Mouse (Mus musculus) gonadal fat pad, adult 2 months (tissue): Measurements from ENCODE around the gene Olfr93. TPM values are rescaled to one million over a fixed set of nuclear protein-coding genes. Genes with fewer than 3 reads are reported as not detected.
"Not testable (repeated sequence)": the region's sequence is repeated elsewhere in the genome, so short reads cannot be mapped to it uniquely, and the experiment has no call there.

Experiments used
- DNase-seq: peaks from one replicate; pipeline ENCODE4 v3.0.0-alpha.2; 2012; ENCODE audit warnings: low read depth
- polyA plus RNA-seq: library from polyadenylated mRNA; depleted of rRNA; stranded (reverse); fragments of >200 nt; gene quantifications from 2 replicates; pipeline ENCODE4 v1.2.3, GENCODE M21; 2012; rRNA removed

Olfr93 gene
- polyA plus RNA-seq: not detected in 2 replicates

DNA sequence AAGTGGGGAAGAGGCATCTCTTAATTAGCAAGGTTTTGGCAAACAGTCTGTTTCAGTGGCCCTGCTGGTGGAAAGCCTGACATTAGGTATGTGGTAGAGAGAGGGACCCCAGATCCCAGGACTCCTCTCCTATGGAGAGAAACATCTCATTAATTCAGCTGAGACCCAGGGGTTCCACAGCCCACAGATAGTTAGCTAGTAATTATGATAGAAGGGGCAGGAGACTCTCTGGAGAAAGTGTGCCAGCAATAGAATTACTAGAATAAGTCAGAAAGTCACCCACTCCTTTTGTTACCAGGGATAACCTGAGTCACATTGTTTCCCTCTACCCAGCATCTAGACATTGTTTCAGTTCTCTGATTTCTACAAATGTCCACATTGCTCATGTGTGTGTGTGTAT lies at the start of gene Olfr93:
TSS of gene Olfr93 (minus strand) at position 101 of the 400 bp plus-strand sequence.
- DNase-seq: no peak

DNA sequence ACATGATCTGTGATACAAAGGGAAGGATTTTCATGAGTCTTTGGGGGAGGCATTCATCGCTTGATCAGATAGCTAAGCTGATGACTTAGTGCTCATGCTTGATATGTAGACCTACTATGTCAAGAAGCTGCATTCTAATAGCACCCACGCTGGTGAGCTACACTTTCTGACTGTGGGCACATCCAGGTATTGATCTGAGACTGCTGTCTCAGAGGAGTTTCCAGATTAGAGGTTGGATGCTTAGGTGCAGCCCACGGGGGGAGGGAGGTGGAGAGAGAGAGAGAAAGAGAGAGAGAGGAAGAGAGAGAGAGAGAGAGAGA lies 42.6 kb upstream of the Olfr93 start:
- no peak for DNase-seq

DNA sequence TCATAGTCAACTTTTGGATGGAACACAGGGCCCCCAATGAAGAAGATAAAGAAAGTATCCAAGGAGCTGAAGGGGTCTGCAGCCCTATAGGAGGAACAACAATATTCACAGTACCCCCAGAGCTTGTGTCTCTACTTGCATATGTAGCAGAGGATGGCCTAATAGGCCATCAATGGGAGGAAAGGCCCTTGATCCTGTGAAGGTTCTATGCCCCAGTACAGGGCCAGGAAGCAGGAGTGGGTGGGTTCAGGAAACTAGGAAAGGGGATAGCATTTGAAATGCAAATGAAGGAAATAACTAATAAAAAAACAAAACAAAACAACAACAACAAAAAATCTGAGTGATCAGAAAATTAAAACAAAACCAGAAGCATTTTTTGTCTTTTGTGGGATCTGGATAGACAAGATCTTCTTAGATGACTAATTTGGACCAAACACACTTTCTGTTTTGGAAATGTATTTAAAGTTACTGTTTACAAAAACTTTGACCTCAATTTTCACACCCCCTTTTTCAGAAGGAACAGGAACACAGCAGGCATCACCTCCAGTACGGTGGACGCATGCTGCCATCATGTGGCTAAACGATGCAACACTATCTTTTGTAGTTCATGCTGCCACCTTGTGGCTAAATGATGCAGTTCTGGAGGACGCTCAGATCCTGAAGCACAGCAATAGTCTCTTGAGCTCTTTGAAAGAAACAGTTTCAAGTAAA lies 42.1 kb upstream of the Olfr93 start:
- no peak for DNase-seq

DNA sequence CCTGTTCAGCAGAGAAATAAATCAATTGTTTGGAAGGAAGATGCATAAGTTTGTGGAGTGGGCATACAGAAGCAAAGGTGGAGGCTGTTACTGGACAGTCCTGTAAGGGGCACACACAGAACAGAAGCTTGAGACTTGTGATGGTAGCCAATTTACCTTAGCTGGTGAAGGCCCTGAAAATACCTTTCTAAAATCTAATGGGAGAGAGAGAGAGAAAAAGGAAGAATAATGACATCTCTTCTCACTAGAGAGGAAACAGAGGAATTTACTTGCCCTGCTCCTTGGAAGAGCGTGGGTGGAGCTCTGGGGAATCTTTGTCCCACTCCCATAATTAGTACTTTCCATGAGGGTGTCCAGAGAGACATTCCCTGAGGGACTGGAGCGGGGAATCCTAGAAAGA lies 39.6 kb upstream of the Olfr93 start, which contains the start of gene Olfr94:
TSS of gene Olfr94 (minus strand) at position 101 of the 400 bp plus-strand sequence.
- DNase-seq: no peak

DNA sequence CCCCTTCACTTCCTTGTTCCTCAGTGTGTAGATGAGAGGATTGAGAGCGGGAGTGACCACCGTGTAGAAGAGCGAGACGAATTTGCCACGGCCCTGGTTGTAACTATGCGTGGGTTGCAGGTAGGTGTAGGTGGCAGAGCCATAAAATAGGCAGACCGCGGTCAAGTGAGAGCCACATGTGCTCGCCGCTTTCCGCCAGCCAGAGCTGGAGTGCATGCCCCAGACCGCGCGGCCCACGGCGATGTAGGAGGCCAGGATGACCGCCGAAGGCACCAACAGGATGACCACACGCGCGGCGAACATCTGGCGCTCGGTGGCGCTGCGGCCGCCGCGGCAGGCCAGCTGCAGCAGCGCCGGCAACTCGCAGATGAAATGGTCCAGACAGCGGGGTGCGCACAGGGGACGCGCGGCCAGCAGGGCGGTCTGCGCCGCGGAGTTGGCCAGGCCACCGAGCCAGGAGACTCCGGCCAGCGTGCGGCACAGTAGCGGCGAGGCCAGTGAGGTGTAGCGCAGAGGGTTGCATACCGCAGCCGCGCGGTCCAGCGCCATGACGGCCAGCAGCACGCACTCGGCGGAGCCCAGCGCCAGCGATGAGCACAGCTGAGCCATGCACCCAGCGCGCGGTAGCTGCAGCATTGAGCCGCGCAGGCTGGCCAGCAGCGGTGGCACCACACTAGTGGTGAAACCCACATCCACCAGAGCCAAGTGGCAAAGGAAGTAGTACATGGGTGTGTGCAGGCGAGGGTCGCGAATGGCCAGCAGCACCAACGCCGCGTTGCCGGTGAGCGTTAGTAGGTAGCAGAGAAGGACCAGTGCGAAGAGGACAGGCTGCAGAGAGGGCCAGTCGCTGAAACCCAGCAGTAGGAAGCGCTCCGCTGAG lies 35.8 kb upstream of the Olfr93 start:
- no peak for DNase-seq

DNA sequence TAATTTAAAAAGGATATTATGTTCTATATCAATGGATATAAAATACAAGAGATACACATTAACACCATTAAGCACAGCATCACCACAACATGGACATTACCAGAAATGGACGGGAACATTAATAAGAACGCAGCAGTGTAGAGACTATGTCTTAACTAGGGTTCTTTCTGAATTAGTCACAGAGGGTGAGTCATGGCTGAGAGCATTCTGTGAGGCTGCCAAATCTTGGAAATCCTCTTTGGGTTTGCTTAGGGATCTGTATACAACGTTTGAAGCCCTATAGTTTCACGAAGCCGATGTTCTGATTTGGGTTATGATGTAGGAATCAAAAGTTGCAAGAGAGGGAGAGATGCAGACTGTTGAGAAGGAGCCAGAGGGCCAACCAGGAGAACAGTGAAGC lies 33.5 kb upstream of the Olfr93 start:
- no peak for DNase-seq

DNA sequence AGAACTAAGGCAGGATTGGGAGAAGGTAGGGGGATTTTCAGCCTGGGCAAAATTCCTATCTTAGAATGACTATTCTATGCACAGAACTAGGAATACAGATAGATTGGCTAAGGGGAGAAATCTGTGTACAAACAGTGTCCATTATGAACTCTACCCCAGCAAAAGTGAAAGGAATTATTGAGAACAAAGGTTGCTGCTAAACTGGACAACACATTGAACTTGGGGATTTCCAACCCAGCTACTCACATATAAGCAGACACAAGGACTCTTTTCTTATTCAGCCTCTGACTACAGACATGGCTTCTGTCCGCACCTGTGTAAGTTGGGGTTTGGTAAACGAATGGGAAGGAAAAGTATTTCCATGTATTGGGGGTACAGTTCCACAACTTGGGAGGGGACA lies 32.4 kb upstream of the Olfr93 start, which contains the start of gene Ubd:
TSS of gene Ubd (plus strand) at position 237 of the 400 bp plus-strand sequence.
- DNase-seq: no peak

DNA sequence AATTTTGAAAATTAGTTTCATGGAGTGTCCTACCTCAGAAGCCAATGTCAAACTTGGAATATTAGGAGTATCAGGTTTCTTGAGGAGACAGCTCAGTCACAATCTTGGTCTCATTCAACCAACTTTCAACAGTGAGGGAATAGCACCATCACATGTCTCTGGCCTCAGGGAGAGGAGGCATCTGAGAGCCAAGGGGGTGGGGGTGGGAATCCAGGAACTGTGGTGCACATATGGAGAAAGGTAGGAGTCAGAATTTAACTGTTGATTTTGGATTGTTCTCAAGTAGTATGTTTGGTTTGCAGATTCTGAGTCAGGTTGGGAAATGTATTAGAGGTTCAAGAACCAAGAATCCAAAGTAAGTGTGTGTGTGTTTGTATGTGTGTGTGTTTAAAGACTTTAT lies 31.7 kb upstream of the Olfr93 start:
- DNase-seq: no peak

DNA sequence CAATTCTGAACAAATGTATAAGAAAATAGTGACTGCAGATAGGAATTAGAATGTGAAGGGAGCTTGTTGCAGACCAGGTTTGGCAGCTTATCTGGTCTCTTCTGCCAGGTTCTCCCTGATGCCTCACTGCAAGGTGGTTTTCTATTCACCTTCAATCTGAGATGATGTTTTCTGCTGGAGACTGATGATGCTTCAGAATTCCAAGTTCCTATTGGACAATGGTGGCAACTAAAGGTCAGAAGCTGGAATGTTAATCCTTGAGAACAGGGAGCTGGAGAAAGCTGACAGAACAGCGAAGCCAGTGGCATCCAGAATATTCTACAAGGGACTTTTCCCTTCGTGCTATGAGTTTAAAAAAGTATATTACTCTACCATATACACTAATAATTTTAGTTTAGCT lies 29.4 kb upstream of the Olfr93 start:
- DNase-seq: no peak

DNA sequence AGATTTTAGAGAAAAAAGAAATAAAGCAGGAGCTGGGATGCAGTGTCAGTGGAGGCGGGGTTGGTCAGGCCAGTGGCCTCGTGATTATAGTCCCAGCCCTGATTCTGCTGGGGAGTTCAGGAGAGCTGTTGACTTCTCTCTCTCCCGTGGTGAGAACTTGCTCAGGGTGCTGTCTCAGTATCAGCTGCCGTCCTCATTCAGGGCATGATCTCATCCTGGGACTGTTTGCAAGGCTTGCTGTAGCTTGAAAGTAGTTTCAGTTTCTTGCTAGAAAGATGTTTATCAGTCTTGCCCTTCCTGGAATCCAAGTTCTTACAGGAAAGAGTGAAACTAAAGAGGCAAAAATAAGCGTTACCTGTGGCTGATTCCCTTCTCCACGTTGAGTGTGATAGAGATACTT lies 24.2 kb upstream of the Olfr93 start:
- DNase-seq: no peak

DNA sequence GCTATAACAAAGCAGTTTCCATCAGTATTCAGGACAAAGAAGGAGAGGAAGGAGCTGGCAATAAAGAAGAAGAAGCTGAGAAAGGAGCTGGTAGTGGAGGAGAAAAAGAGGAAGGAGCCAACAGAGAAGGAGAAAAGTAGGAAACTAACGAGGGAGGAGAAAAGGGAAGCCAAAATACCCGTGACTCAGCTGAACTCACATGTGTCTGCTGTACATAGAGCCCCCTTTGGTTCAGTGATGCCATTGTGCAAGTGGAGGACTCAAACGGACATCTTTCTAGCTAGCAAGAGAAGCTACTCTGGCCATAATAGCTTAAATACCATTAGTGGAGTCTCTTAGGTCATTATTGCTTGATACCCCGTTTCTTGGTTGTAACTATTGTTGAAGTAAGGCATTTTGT lies 29.9 kb downstream of the Olfr93 start:
- not testable (repeated sequence) for DNase-seq

DNA sequence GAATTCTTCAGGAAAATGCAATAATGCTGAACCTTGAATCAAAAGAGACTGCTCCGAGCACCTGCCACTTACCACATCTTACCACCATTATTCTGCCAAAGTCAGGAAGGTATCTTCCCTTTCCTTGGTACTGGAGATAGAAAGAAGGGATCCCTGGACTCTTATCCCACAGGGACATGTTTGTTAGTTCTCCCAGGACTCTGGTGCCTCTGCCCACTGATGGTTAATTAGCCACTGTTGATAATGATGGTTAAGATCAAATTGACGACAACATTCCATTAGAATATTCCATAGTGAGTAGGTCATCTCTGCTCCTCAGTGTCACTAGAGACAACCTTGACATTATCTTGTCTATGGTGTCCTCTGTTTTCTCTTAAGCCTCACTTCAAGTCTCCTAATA lies 41.3 kb downstream of the Olfr93 start, which contains the start of gene Olfr92:
TSS of gene Olfr92 (minus strand) at position 101 of the 400 bp plus-strand sequence.
- no peak for DNase-seq

DNA sequence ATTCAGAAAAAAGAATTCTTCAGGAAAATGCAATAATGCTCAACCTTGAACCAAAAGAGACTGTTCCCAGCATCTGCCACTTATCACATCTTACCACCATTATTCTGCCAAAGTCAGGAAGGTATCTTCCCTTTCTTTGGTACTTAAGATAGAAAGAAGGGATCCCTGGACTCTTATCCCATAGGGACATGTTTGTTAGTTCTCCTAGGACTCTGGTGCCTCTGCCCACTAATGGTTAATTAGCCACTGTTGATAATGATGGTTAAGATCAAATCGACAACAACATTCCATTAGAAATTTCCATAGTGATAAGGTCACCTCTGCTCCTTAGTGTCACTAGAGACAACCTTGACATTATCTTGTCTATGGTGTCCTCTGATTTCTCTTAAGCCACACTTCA lies 63.1 kb downstream of the Olfr93 start, which contains the start of gene Olfr91:
TSS of gene Olfr91 (minus strand) at position 101 of the 400 bp plus-strand sequence.
- DNase-seq: no peak

DNA sequence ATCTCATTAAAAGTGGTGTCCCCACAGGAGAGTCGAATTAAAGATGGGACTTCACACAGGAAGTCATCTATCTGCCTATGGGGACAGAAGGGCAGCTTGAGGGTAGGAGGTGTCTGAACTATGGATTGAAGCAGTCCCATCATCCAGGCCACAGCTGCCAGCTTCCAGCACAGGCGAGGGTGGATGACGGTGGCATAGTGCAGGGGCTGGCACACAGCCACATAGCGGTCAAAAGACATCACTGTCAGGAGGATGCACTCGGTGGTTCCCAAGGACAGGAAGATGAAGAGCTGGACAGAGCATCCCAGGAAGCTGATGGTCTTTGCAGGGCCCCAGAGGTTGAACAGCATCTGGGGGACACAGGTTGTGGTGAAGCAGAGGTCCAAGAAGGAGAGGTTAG lies 68.0 kb downstream of the Olfr93 start:
- DNase-seq: no peak

DNA sequence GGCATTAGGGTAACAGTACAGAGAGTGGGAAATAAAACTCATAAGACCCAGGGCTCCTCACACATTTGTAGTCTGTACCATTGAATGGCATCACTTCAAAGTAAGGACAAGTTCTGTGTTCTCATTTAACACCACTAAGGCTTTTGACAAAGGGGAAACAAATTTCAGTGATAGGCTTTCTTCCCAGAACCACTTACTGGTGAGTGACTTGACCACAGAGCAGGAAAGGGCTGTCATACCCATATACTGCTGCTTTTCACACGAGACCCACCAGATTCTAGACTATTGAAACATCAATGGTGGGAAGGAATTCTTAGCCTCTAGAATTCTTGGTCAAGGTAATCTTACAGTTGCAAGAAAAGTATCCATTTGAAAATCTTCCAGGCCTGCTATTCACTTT lies 69.1 kb downstream of the Olfr93 start:
- no peak for DNase-seq

Other genes with a start within 250 kb of the Olfr93 start
- 1.1 TPM in 2 replicates for gene Rnf39, start 218.6 kb downstream of the Olfr93 start, polyA plus RNA-seq
- 39.7 and 48.5 TPM in 2 replicates for gene Ppp1r11, start 209.8 kb downstream of the Olfr93 start, polyA plus RNA-seq
- 26.1 and 32.9 TPM in 2 replicates for gene Znrd1, start 202.9 kb downstream of the Olfr93 start, polyA plus RNA-seq
- 2.5 and 4.5 TPM in 2 replicates for gene Znrd1as, start 202.9 kb downstream of the Olfr93 start, polyA plus RNA-seq
- gene 2410137M14Rik, start 180.3 kb downstream of the Olfr93 start, polyA plus RNA-seq: not detected in 2 replicates
- 0.16 and 0.18 TPM in 2 replicates for gene H2-M5, start 172.0 kb downstream of the Olfr93 start, polyA plus RNA-seq
- 4.5 and 4.7 TPM in 2 replicates for gene Zfp57, start 160.3 kb downstream of the Olfr93 start, polyA plus RNA-seq
- gene Mog, start 138.1 kb downstream of the Olfr93 start, polyA plus RNA-seq: not detected in 2 replicates
- 17.3 and 21.3 TPM in 2 replicates for gene Gabbr1, start 115.5 kb downstream of the Olfr93 start, polyA plus RNA-seq
- gene Olfr90, start 73.0 kb downstream of the Olfr93 start, polyA plus RNA-seq: not detected in 2 replicates
- gene Olfr91, start 63.2 kb downstream of the Olfr93 start, polyA plus RNA-seq: not detected in 2 replicates
- not detected in 2 replicates for gene Olfr92, start 41.4 kb downstream of the Olfr93 start, polyA plus RNA-seq
- 0.55 and 0.59 TPM in 2 replicates for gene Ubd, start 32.4 kb upstream of the Olfr93 start, polyA plus RNA-seq
- not detected in 2 replicates for gene Olfr94, start 39.5 kb upstream of the Olfr93 start, polyA plus RNA-seq
- not detected in 2 replicates for gene Olfr95, start 51.6 kb upstream of the Olfr93 start, polyA plus RNA-seq
- gene Olfr96, start 58.7 kb upstream of the Olfr93 start, polyA plus RNA-seq: not detected in 2 replicates
- gene Olfr97, start 75.8 kb upstream of the Olfr93 start, polyA plus RNA-seq: not detected in 2 replicates
- not detected in 2 replicates for gene Olfr98, start 102.3 kb upstream of the Olfr93 start, polyA plus RNA-seq
- gene H2-M3, start 108.7 kb upstream of the Olfr93 start, polyA plus RNA-seq: 6.7 and 8.0 TPM in 2 replicates
- gene Olfr99, start 122.0 kb upstream of the Olfr93 start, polyA plus RNA-seq: not detected in 2 replicates
- gene Olfr101, start 142.8 kb upstream of the Olfr93 start, polyA plus RNA-seq: not detected in 2 replicates
- not detected in 2 replicates for gene Olfr102, start 155.6 kb upstream of the Olfr93 start, polyA plus RNA-seq
- not detected in 2 replicates for gene Olfr103, start 178.2 kb upstream of the Olfr93 start, polyA plus RNA-seq
- not detected in 2 replicates for gene Olfr104-ps, start 198.1 kb upstream of the Olfr93 start, polyA plus RNA-seq
- not detected in 2 replicates for gene Olfr105-ps, start 217.5 kb upstream of the Olfr93 start, polyA plus RNA-seq
- gene Olfr106-ps, start 228.9 kb upstream of the Olfr93 start, polyA plus RNA-seq: not detected in 2 replicates
- gene Olfr107, start 237.7 kb upstream of the Olfr93 start, polyA plus RNA-seq: not detected in 2 replicates